Mouse (Mus musculus) heart, adult 18-20 months (tissue): ENCODE results near the gene Exoc8. TPM values are rescaled to one million over a fixed set of nuclear protein-coding genes. Genes with fewer than 3 reads are reported as not detected.

ENCODE experiments used
- DNase-seq, 2 experiments: peaks; one replicate each; pipeline ENCODE4 v3.0.0; 2021 to 2022; ENCODE audit warnings: mixed read lengths in 1 of 2
- total RNA-seq, 2 experiments: library from RNA; stranded (reverse); gene quantifications; 2 replicates each; pipeline ENCODE4 v1.2.3; 2021

Gene Exoc8
- total RNA-seq, 2 experiments from 2014 or later: 18.4 to 18.7 TPM

GRCm38 (mm10) chr8:124909936-124910335 lies 12.4 kb upstream of the Exoc8 start:
- peak; percentile 78 to 82 for DNase-seq

DNA sequence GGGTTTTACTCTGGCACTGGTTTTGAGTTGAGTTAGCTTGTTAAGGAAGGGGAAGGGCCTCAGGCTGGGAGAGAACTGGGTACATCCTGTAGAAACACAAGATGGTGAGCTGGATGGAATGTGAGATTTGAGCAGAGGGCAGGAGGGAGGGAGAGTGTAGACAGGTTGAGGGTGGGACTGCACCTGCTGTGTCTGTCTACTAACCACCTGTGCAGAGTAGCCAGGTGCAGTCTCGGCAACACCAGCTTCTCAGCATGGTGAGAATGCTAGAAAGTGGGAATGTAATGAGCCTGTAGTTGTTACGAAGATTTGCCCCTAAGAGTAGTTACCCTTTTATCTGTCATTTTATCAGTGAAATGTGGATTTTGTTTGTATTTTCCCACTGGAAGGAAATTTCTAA lies 8.0 kb upstream of the Exoc8 start:
- DNase-seq: no peak

DNA sequence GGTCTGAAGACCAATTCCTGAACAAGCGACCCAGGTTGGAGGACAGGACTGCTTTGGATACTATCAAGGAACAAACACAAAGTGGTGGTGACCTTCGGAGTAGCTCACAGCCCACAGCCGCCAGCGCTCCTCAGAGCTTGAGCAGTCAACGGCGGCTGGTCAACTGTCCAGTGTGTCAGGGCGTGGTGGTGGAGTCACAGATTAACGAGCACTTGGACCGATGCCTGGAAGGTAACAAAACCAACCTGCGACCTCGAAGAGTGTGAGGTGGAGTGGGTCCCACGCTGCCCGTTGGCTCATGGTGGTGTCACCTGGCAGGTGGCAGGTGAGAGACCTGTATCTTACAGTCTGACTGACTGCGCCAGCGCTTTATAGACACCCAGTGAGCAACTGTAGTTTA lies 5.7 kb upstream of the Exoc8 start:
- DNase-seq: no peak

DNA sequence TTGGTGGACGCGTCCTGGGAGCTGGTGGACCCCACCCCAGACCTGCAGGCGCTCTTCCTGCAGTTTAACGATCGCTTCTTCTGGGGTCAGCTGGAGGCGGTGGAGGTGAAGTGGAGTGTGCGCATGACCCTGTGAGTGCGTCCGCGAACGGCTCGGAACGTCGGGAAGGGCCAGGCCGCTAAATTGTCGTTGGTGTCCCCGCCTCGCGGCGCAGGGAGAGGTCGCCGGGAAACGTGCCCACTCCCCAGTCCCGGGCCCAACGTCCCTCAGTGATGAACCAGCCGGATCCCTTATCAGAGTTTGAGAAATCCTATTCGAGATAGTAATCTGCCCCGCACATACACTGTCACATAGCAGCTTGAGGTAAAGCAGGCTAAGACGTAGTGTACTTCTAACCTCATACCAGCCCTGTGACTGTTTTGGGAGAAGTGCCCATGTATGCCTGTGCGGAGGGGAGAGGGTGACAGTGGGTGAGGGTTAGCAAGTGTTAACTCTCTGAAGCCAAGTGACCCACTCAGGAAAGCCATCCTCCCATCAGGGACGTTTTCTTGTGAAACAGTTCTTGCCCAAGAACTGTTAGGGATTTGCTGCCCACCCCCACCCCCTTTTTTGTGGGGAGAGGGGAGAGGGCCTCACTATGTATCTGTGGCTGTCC lies 873 bp upstream of the Exoc8 start:
- DNase-seq: no peak

- DNase-seq: peak; percentile 84 to 88
These were observed 696 bp downstream of the Exoc8 start for GRCm38 (mm10) chr8:124896632-124897385.

- DNase-seq: no peak
These were observed 1.4 kb downstream of the Exoc8 start for GRCm38 (mm10) chr8:124896010-124896631.

DNA sequence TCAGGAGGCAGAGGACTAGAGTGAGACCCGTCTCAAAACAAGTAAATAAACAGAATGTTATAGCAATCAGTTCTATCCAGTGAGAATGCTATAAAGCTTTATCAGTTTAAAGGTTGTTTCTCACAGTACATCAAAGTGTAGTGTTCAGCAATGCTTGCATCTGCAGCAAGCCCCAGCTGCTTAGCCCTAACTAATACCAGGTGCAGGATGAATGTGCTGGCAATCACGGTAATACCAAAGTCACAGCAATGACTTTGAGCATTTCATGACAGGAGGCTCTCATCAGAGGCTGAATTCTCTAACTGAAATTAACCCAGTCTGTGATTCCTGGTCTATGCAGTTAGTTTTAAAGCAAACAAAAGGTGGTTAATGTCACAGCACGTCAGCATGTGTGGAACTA lies 4.9 kb downstream of the Exoc8 start:
- DNase-seq: no peak

DNA sequence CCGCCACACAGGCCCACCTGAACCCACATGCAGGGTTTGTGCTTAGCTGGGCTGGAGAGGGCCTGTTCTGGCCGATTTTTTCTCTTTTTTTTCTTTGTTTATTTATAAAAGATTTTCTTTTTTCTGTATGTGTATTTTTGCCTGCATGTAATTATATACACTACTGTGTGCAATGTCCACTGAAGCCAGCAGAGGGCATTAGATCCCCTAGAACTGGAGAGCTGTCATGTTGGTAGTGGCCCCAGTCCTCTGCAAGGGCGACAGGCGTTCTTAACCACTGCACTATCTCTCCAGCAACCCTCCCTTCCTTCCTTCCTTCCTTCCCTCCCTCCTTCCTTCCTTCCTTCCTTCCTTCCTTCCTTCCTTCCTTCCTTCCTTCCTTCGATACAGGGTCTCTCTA lies 9.1 kb downstream of the Exoc8 start:
- no peak for DNase-seq

DNA sequence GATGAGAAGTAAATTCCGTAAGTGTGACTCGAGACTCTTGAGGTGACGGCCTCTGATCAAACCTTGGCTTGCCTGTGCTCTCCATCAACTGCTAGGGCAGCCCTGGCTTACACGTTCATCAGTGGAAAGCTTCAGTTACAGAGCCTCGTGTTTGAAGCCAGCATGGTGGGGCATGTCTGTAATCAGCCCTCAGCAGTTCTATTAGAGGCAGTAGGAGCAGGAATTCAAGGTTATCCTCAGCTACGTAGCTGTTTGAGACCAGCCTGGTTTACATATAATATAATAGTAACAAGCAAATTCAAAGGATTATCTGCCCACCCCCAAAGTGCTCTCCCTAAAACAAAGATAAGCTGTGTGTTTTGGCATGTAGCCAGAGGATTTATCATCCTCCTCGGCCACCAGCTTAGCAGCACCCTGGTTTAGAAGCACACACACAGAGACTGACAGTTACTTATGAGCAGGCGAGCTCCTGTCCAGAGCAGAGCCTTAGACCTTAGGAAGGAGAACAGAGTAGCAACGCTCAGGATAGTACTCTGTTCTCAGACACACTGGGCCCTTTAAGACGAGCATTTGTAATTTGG lies 18.5 kb downstream of the Exoc8 start:
- DNase-seq: no peak

DNA sequence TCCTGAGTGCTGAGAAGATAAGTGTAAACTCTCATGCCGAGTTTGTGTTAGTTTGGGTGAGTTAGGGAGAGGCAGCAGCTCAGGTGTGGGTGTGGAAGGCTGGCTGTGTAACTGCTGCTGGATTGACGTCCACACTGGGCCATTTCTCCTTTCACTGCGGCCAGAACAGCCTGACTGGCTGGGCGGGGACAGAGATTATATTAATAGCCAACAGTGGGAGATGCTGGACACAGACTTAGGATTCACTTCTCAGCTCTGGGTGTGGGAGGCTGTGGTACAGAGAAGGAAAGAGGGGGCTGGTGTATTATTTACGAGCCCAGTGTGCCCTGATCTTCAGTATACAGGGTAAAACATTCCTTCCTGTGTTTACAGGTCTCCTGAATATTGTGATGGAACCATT lies 19.4 kb downstream of the Exoc8 start:
- no peak for DNase-seq

GRCm38 (mm10) chr8:124872690-124873089 lies 24.8 kb downstream of the Exoc8 start:
- DNase-seq: peak; percentile 32 to 34

GRCm38 (mm10) chr8:124872081-124872480 lies 25.4 kb downstream of the Exoc8 start:
- no peak for DNase-seq

GRCm38 (mm10) chr8:124871474-124871873 lies 26.0 kb downstream of the Exoc8 start:
- no peak for DNase-seq

DNA sequence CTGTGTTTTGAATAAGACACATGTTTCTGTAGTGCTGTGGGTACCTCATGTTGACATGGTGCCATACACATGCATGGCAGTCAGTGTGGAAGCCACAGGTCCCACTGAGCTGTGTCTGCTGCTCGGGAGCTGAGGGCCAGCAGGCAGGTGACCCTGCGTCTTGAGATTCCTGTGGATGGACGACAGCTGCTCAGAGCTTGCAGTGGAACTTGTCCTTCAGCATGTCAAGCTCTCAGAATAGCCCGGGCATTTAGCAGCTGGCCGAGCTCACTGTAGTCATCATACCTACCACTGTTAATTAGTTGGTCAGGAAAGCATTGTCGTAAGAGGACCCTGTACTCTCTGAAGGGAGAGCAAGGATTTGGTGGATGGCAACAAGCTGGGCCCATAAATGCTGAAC lies 27.8 kb downstream of the Exoc8 start:
- peak; percentile 38 to 39 for DNase-seq

DNA sequence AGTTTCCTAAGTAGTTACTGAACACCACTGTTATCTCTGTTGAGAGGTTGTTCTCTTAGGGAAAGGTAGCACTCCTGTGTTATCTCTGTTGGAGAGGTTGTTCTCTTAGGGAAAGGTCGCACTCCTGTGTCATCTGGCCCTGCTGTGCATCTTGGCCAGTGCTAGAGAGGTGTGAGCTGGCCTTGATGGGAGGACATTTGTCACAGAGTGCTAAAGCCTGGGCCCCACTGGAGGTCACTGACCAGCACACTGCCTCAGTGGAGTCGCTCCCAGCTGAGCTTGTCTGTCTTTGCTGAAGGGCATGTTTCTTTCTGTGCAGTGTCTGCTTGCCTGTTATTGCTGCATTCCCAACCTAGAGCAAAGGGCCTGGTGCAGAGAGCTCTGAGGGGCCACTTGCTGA lies 30.4 kb downstream of the Exoc8 start:
- no peak for DNase-seq

GRCm38 (mm10) chr8:124866669-124867068 lies 30.8 kb downstream of the Exoc8 start:
- DNase-seq: no peak

DNA sequence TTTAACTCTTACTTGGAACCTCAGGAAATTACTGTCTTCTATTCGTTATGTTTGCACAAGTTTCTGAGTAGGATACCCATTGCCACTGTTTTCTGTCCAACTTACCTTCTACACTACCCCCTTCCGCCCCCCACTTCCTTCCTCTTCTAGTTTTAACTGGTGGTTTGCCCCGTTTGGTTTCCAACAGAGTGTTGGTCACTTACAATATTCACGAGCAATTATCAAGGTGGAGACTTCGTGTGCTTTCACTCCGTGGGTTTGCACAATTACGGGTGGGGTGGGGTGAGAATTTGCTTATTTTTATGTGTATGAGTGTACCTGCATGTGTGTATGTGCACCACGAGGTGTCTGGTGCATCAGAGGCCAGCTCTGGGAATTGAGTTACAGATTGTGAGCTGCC lies 33.8 kb downstream of the Exoc8 start:
- DNase-seq: no peak

GRCm38 (mm10) chr8:124863163-124863677 lies 34.3 kb downstream of the Exoc8 start:
- DNase-seq: no peak

GRCm38 (mm10) chr8:124862321-124863162 lies 35.0 kb downstream of the Exoc8 start, which contains the start of the genes Gnpat and 2810004N23Rik:
TSS of gene Gnpat (plus strand) at chr8:124863033.
TSS of gene 2810004N23Rik (minus strand) at chr8:124863120.
- peak; percentile 95 to 97 for DNase-seq

GRCm38 (mm10) chr8:124860188-124860587 lies 37.3 kb downstream of the Exoc8 start:
- DNase-seq: peak; percentile 50 to 78

- DNase-seq: peak in 1 of 2 experiments; percentile 53
These were observed 38.0 kb downstream of the Exoc8 start for GRCm38 (mm10) chr8:124859466-124859865.

DNA sequence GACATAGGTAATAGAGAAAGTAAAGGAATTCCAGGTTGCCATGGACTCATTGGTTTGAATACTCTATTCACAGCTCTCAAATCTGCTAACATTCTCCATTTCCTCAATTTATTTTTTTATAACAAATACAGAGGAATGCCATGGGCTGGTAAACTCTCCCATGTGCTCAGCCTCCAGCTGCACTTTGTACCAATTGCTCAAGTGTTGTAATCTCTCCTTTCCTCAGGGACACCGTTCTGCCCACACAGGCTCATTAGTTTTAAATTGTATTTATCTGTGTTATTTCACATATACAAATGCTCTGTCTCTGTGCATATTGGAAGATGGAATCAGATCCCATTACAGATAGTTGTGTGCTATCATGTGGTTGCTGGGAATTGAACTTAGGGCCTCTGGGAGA lies 44.0 kb downstream of the Exoc8 start:
- no peak for DNase-seq
